Mouse (Mus musculus): ENCODE data around the gene Tkt.

Gene Tkt

DNA sequence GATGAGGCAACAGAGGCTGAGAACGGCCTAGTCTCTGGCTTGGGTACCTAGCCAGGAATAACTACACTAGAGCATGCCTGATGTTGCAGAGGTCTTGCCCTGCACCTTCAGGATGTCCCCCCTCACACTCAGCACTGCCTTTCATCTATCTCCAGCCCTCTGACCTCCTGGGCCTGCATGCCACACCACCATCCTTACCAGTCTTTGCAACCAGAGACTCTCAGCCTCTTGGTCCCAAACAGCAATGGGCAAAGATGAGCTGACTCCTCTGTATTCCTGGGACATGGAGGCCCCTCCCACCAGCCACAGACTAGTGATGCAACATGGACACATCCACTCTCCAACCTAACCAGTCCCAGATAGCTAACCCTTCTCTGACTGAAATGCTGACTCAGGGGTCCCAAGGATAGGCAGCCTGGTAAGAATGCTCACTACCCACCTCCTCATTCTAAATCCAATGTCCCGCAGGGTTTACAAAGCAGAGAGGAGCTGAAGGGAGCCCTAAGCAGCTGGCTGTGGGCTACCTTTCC lies 70.7 kb downstream of the Tkt start:
- DNase-seq (ENCODE audit: low read depth, low spot score) = no peak

DNA sequence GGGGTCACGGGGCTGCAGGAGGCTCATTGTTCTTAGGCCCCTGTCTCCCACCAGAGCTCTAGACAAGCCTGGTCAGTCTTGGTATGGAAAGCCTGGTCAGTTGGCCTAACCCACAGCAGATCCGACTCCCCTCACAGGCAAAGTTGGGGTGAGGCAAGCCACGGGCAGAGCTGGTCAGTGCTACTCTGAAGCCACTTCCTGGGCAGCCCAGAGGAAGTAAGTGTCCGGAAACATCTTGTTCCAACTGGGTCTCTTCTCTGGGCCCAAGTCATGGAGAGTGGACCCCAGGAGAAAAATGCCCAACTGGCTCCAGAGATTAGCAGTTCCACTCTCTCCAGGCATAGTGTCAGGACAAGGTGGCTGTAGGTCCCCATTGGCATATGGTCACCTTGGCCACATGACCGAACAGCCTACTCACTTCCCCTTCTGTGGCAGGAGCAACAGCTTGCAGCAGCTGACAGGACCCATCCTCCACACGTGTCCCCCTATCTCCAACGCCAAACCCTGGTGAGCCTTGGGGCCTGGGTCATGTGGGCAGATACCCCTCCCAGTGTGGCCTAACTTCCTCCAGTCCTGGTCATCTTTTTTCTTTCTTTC lies 71.9 kb downstream of the Tkt start:
- DNase-seq (ENCODE audit: low read depth, low spot score) = no peak

DNA sequence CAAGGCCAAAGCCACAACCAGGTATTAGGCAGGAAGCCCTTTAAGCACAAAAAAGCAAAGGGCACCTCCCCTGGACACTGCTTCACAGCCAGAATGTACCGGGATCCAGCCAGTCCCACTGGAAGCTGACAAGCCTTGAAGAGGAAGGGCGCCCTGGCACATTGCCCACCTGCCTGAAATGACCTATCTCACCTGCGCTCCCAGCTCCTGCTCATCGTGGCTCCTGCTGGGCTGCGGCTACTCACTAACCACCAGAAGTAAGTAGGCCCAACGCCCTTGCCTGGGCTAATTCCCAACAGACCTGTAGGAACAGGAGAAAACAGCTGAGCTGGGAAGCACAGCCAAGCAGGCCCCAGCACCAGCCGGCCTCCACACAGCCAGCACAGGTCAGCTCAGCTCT lies 74.0 kb downstream of the Tkt start:
- no peak for DNase-seq (ENCODE audit: low read depth, low spot score)

DNA sequence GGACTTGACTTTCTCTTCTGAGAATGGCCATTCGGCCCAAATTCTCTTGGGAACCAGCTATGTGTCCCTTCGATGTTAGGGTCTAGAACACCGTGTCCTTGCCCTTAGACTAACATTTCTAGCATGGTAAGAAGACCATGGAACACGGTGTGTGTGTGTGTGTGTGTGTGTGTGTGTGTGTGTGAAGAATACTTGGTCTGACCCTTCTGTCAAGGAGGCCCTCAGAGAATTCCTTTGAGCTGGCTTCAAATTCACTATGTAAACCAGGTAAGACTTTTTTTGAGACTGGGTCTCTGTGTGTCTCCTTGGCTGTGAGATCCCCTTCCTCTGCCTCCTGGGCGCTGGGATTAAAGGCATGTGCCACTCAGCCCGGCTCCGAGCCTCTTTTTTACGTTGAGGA lies 74.4 kb downstream of the Tkt start:
- no peak for DNase-seq (ENCODE audit: low read depth, low spot score)

All from CD4-positive, CD25-positive, alpha-beta regulatory T cell, adult 2 months (primary cell).